Mouse (Mus musculus) cerebellum, adult 2 months (tissue): ENCODE results near the gene Med20.

ENCODE experiments used
- CTCF ChIP-seq: fragments of 200-500 bp; IDR thresholded peaks from 2 replicates; pipeline ENCODE4 v1.5.1; 2011; ENCODE audit warnings: low read depth, mild to moderate bottlenecking, control low read depth, low read length, moderate library complexity, borderline replicate concordance; ENCODE audit not compliant: insufficient read depth
- POLR2A ChIP-seq: fragments of 200-500 bp; IDR thresholded peaks from 2 replicates; pipeline ENCODE4 v1.6.1; 2011; ENCODE audit warnings: low read length, control low read depth, borderline replicate concordance; ENCODE audit not compliant: insufficient read depth

- no peak for TF ChIP-seq CTCF
- no peak for TF ChIP-seq POLR2A
Measured at GRCm38 (mm10) chr17:47596162-47596838, 15.1 kb upstream of the Med20 start.
